ENCODE assay signal across 17 mouse cellular contexts in genomic region chr9:42032419-42032818, GRCm38 (mm10).
DNase-seq lines count a peak whose midpoint lies in the region; ATAC-seq and TF ChIP-seq lines count a peak whose summit lies in the region.
"Had no signal": no experiment of that assay in that cellular context is flagged by ENCODE, and none has a peak within 500 bp of the region (broad histone marks: within the 10 kb centered on the region; RNA-seq: fewer than 3 reads in every experiment).

No protein-coding gene starts in this region.

- ATAC-seq in hindbrain, postnatal 0 days = no peak
- no peak for ATAC-seq in hindbrain, embryonic 11.5 days (ENCODE audit: low FRiP score)
- ATAC-seq: intestine, postnatal 0 days had no signal

- H3K4me3 ChIP-seq in hindbrain, postnatal 0 days (ENCODE audit: low read length) = no peak overlapping the region
- H3K4me3 ChIP-seq in hindbrain, embryonic 11.5 days (ENCODE audit: low read depth, low read length) = no peak overlapping the region
- H3K4me3 ChIP-seq in thymus, adult 2 months (ENCODE audit: control insufficient read depth, insufficient read depth, low read length) = no peak overlapping the region
- H3K4me3 ChIP-seq: forebrain, embryonic 10.5 days; heart, embryonic 15.5 days; hindbrain, embryonic 12.5 days; liver, embryonic 15.5 days had no signal

- TF ChIP-seq CTCF in hindbrain, postnatal 0 days (IDR thresholded peaks at IDR 0.05; ENCODE audit: low read depth) = 0 out of 2 replicates have a peak, but pooled peaks have one; percentile 2
- no peak for TF ChIP-seq CTCF in thymus, adult 2 months (IDR thresholded peaks at IDR 0.05; ENCODE audit: borderline replicate concordance, control insufficient read depth, extremely low read depth, insufficient read depth, low read length, poor library complexity)

- H3K4me2 ChIP-seq in hindbrain, postnatal 0 days (ENCODE audit: low read depth, low read length) = no peak overlapping the region
- H3K4me2 ChIP-seq in hindbrain, embryonic 11.5 days (replicated peaks; ENCODE audit: low read depth, low read length) = no peak overlapping the region
- H3K4me2 ChIP-seq: heart, embryonic 15.5 days; hindbrain, embryonic 12.5 days; liver, embryonic 15.5 days had no signal

- H3K27ac ChIP-seq in hindbrain, postnatal 0 days = no peak overlapping the region
- no peak overlapping the region for H3K27ac ChIP-seq in hindbrain, embryonic 11.5 days (ENCODE audit: low read depth, low read length)
- peak overlapping the region; percentile 35; the same call in 1 of the 2 replicates for H3K27ac ChIP-seq in thymus, adult 2 months (ENCODE audit: control insufficient read depth, insufficient read depth, low read length)
- H3K27ac ChIP-seq: forebrain, embryonic 10.5 days; heart, embryonic 15.5 days; hindbrain, embryonic 12.5 days; liver, embryonic 15.5 days had no signal

- no peak overlapping the region for H3K9ac ChIP-seq in hindbrain, postnatal 0 days (replicated peaks; ENCODE audit: low read length)
- H3K9ac ChIP-seq in hindbrain, embryonic 11.5 days (ENCODE audit: low read depth, low read length) = no peak overlapping the region
- H3K9ac ChIP-seq: heart, embryonic 15.5 days; hindbrain, embryonic 12.5 days; liver, embryonic 15.5 days had no signal

- TF ChIP-seq POLR2A in thymus, adult 2 months (IDR thresholded peaks at IDR 0.05; ENCODE audit: control insufficient read depth, extremely low read depth, insufficient read depth, low read length, poor library complexity) = no peak

- H3K9me3 ChIP-seq in hindbrain, postnatal 0 days (ENCODE audit: low read length) = no peaks in the 10 kb centered on the region
- H3K9me3 ChIP-seq in hindbrain, embryonic 11.5 days (ENCODE audit: control insufficient read depth, low read length) = no peaks in the 10 kb centered on the region
- H3K9me3 ChIP-seq: forebrain, embryonic 10.5 days; heart, embryonic 15.5 days; hindbrain, embryonic 12.5 days; liver, embryonic 15.5 days had no signal

- H3K36me3 ChIP-seq in hindbrain, postnatal 0 days (ENCODE audit: insufficient read depth, low read length) = peaks cover 12% of the 10 kb centered on the region; the same call in 1 of the 2 replicates
- no peaks in the 10 kb centered on the region for H3K36me3 ChIP-seq in hindbrain, embryonic 11.5 days (ENCODE audit: control insufficient read depth, insufficient read depth, low read length)
- no peaks in the 10 kb centered on the region for H3K36me3 ChIP-seq in thymus, adult 2 months (ENCODE audit: control insufficient read depth, insufficient read depth, low read length)
- H3K36me3 ChIP-seq: forebrain, embryonic 10.5 days; heart, embryonic 15.5 days; liver, embryonic 15.5 days had no signal

- no peaks in the 10 kb centered on the region for H3K4me1 ChIP-seq in hindbrain, postnatal 0 days (ENCODE audit: insufficient read depth, low read length)
- no peaks in the 10 kb centered on the region for H3K4me1 ChIP-seq in hindbrain, embryonic 11.5 days (replicated peaks; ENCODE audit: control insufficient read depth, insufficient read depth, low read length)
- peaks cover 40% of the 10 kb centered on the region for H3K4me1 ChIP-seq in thymus, adult 2 months (replicated peaks; ENCODE audit: control insufficient read depth, insufficient read depth, low read length)
- H3K4me1 ChIP-seq: liver, embryonic 15.5 days had no signal

- WGBS in hindbrain, postnatal 0 days = 77% methylated on average over 9 of the region's 9 CpGs
- WGBS in hindbrain, embryonic 11.5 days = 78% methylated on average over 9 of the region's 9 CpGs
- 24% methylated on average over 9 of the region's 9 CpGs for WGBS in thymus, adult 2 months

- DNase-seq in hindbrain, postnatal 0 days (ENCODE audit: low spot score) = peak; percentile 30
- DNase-seq in hindbrain, embryonic 11.5 days (ENCODE audit: low spot score) = no peak
- peak; percentile 88 for DNase-seq in CD4-positive helper T cell, adult 2 months (ENCODE audit: low read depth, low spot score)
- peak; percentile 82 for DNase-seq in induced T-regulatory cell, adult 2 months (ENCODE audit: low read depth)
- DNase-seq in thymus, adult 2 months = peak; percentile 42
- no peak for DNase-seq in layer of hippocampus, postnatal 14 days (ENCODE audit: low spot score in 2 of 2)
- no peak for DNase-seq in gastrocnemius, postnatal 4 days (ENCODE audit: low spot score in 2 of 2)
- DNase-seq in lung, postnatal 25 days (ENCODE audit: low spot score) = no peak
- DNase-seq: adrenal gland, postnatal 36 days; cerebellum, postnatal 36 days; kidney, postnatal 25 days; lung, postnatal 14 days had no signal

- H3K27me3 ChIP-seq in hindbrain, postnatal 0 days (ENCODE audit: insufficient read depth, low read length) = no peaks in the 10 kb centered on the region
- no peaks in the 10 kb centered on the region for H3K27me3 ChIP-seq in hindbrain, embryonic 11.5 days (ENCODE audit: control insufficient read depth, insufficient read depth, low read length)
- no peaks in the 10 kb centered on the region for H3K27me3 ChIP-seq in thymus, adult 2 months (ENCODE audit: control insufficient read depth, insufficient read depth, low read length)
- H3K27me3 ChIP-seq: heart, embryonic 15.5 days; liver, embryonic 15.5 days had no signal

Comparison
In these comparisons a context has a peak if more than half of its experiments do, and no peak if none do; other contexts are left out.
1. DNase-seq: peak in hindbrain, postnatal 0 days (single experiment), CD4-positive helper T cell, adult 2 months (single experiment), induced T-regulatory cell, adult 2 months (single experiment) and thymus, adult 2 months (single experiment); none in hindbrain, embryonic 11.5 days (single experiment), layer of hippocampus, postnatal 14 days (0 of 2), gastrocnemius, postnatal 4 days (0 of 2) and lung, postnatal 25 days (single experiment).